Mouse (Mus musculus): ENCODE measurements around the gene Sec24a.
"Not testable (repeated sequence)": the region's sequence is repeated elsewhere in the genome, so short reads cannot be mapped to it uniquely, and the experiment has no call there.

The Sec24a gene

GRCm38 (mm10) chr11:51759251-51759650 is 4.2 kb downstream of the Sec24a start:
- DNase-seq, result no peak

- DNase-seq, result not testable (repeated sequence)
Observed at GRCm38 (mm10) chr11:51758207-51758606, 5.2 kb downstream of the Sec24a start.

GRCm38 (mm10) chr11:51757625-51758024 is 5.8 kb downstream of the Sec24a start:
- no peak for DNase-seq

- no peak for DNase-seq
Observed at GRCm38 (mm10) chr11:51757023-51757422, 6.4 kb downstream of the Sec24a start.

- DNase-seq, result peak; percentile 95 to 96
Observed at GRCm38 (mm10) chr11:51756352-51756771, 7.1 kb downstream of the Sec24a start.

- DNase-seq, result peak in 1 of 2 experiments; percentile 42
Observed at GRCm38 (mm10) chr11:51755621-51756311, 7.7 kb downstream of the Sec24a start.

GRCm38 (mm10) chr11:51751623-51752225 is 11.7 kb downstream of the Sec24a start:
- not testable (repeated sequence) for DNase-seq

- DNase-seq, result no peak
Observed at GRCm38 (mm10) chr11:51746096-51746495, 17.3 kb downstream of the Sec24a start.

- DNase-seq, result no peak
Observed at GRCm38 (mm10) chr11:51740701-51741100, 22.7 kb downstream of the Sec24a start.

GRCm38 (mm10) chr11:51738651-51739403 is 24.6 kb downstream of the Sec24a start:
- DNase-seq, result no peak

- DNase-seq, result not testable (repeated sequence)
Observed at GRCm38 (mm10) chr11:51734218-51734617, 29.2 kb downstream of the Sec24a start.

GRCm38 (mm10) chr11:51732883-51733282 is 30.6 kb downstream of the Sec24a start:
- DNase-seq, result no peak

- no peak for DNase-seq
Observed at GRCm38 (mm10) chr11:51721066-51721465, 42.4 kb downstream of the Sec24a start.

GRCm38 (mm10) chr11:51707080-51707479 is 56.4 kb downstream of the Sec24a start:
- no peak for DNase-seq

- no peak for DNase-seq
Observed at GRCm38 (mm10) chr11:51706451-51706850, 57.0 kb downstream of the Sec24a start.

GRCm38 (mm10) chr11:51703379-51703998 is 59.9 kb downstream of the Sec24a start:
- DNase-seq, result peak in 1 of 2 experiments; percentile 13

GRCm38 (mm10) chr11:51702831-51703230 is 60.6 kb downstream of the Sec24a start:
- DNase-seq, result no peak

- DNase-seq, result no peak
Observed at GRCm38 (mm10) chr11:51694984-51695383, 68.5 kb downstream of the Sec24a start.

GRCm38 (mm10) chr11:51690597-51690996 is 72.8 kb downstream of the Sec24a start:
- DNase-seq, result not testable (repeated sequence)

GRCm38 (mm10) chr11:51689343-51689742 is 74.1 kb downstream of the Sec24a start:
- no peak for DNase-seq

- peak; percentile 100 for DNase-seq
Observed at GRCm38 (mm10) chr11:51688330-51689328, 74.8 kb downstream of the Sec24a start, which contains the start of gene 0610009B22Rik. TSS of gene 0610009B22Rik (minus strand) at chr11:51688874.

GRCm38 (mm10) chr11:51681976-51682374 is 81.5 kb downstream of the Sec24a start:
- no peak for DNase-seq

Measured in lung, adult 18-20 months (tissue).